Mouse (Mus musculus): ENCODE measurements around the gene Insr. TPM values are rescaled to one million over a fixed set of nuclear protein-coding genes. Genes with fewer than 3 reads are reported as not detected.

Gene Insr
- polyA plus RNA-seq, 1 experiment from 2014 or later = 65.5 TPM

- Histone ChIP-seq H3K27me3 (ENCODE audit: control insufficient read depth, insufficient read depth, low read length) (no peaks in the 10 kb centered on the region), H3K4me3 (ENCODE audit: low read length) (no peak overlapping the region), H3K9ac (ENCODE audit: low read length) (no peak overlapping the region), H3K36me3 (ENCODE audit: control insufficient read depth, insufficient read depth) (no peaks in the 10 kb centered on the region), H3K9me3 (replicated peaks; ENCODE audit: control insufficient read depth, low read length) (no peaks in the 10 kb centered on the region), H3K4me2 (ENCODE audit: low read depth, low read length) (no peak overlapping the region), H3K4me1 (ENCODE audit: control insufficient read depth, insufficient read depth, low read length) (peaks cover 42% of the 10 kb centered on the region), H3K27ac (ENCODE audit: low read length) (no peak overlapping the region)
- WGBS = 87% methylated on average over 2 of the region's 2 CpGs
- ATAC-seq (replicated peaks; ENCODE audit: extremely low read depth, insufficient read depth, low FRiP score) = no peak
Observed at GRCm38 (mm10) chr8:3232601-3233000, 46.8 kb downstream of the Insr start.

- Histone ChIP-seq H3K36me3 (ENCODE audit: control insufficient read depth, insufficient read depth) (no peaks in the 10 kb centered on the region), H3K27me3 (ENCODE audit: control insufficient read depth, insufficient read depth, low read length) (no peaks in the 10 kb centered on the region), H3K9ac (ENCODE audit: low read length) (no peak overlapping the region), H3K4me1 (ENCODE audit: control insufficient read depth, insufficient read depth, low read length) (peaks cover 34% of the 10 kb centered on the region), H3K4me2 (ENCODE audit: low read depth, low read length) (peak overlapping the region; percentile 51), H3K9me3 (replicated peaks; ENCODE audit: control insufficient read depth, low read length) (no peaks in the 10 kb centered on the region), H3K4me3 (ENCODE audit: low read length) (peak overlapping the region; percentile 11; the same call in 1 of the 2 replicates), H3K27ac (ENCODE audit: low read length) (peak overlapping the region; percentile 90)
- WGBS = 31% methylated on average over 10 of the region's 10 CpGs
- ATAC-seq (replicated peaks; ENCODE audit: extremely low read depth, insufficient read depth, low FRiP score) = peak; percentile 75
Observed at GRCm38 (mm10) chr8:3230118-3231060, 49.0 kb downstream of the Insr start.

- 61% methylated on average over 5 of the region's 5 CpGs for WGBS
- H3K27ac ChIP-seq (ENCODE audit: low read length) = no peak overlapping the region
- ATAC-seq (replicated peaks; ENCODE audit: extremely low read depth, insufficient read depth, low FRiP score) = no peak
Observed at GRCm38 (mm10) chr8:3227423-3227822, 52.0 kb downstream of the Insr start.

GRCm38 (mm10) chr8:3225731-3226130, 53.7 kb downstream of the Insr start:
- H3K4me1 ChIP-seq (ENCODE audit: control insufficient read depth, insufficient read depth, low read length) = peaks cover 47% of the 10 kb centered on the region

More at GRCm38 (mm10) chr8:3227423-3227822, 52.0 kb downstream of the Insr start:
- no peaks in the 10 kb centered on the region for H3K27me3 ChIP-seq (ENCODE audit: control insufficient read depth, insufficient read depth, low read length)
- H3K9me3 ChIP-seq (replicated peaks; ENCODE audit: control insufficient read depth, low read length) = no peaks in the 10 kb centered on the region
- H3K4me1 ChIP-seq (ENCODE audit: control insufficient read depth, insufficient read depth, low read length) = peaks cover 48% of the 10 kb centered on the region
- H3K36me3 ChIP-seq (ENCODE audit: control insufficient read depth, insufficient read depth) = no peaks in the 10 kb centered on the region
- no peak overlapping the region for H3K9ac ChIP-seq (ENCODE audit: low read length)
- H3K4me2 ChIP-seq (ENCODE audit: low read depth, low read length) = no peak overlapping the region
- H3K4me3 ChIP-seq (ENCODE audit: low read length) = no peak overlapping the region

GRCm38 (mm10) chr8:3225184-3225583, 54.2 kb downstream of the Insr start:
- ATAC-seq (replicated peaks; ENCODE audit: extremely low read depth, insufficient read depth, low FRiP score) = no peak
- Histone ChIP-seq H3K9me3 (replicated peaks; ENCODE audit: control insufficient read depth, low read length) (no peaks in the 10 kb centered on the region), H3K36me3 (ENCODE audit: control insufficient read depth, insufficient read depth) (no peaks in the 10 kb centered on the region), H3K4me1 (ENCODE audit: control insufficient read depth, insufficient read depth, low read length) (peaks cover 45% of the 10 kb centered on the region), H3K27ac (ENCODE audit: low read length) (peak overlapping the region; percentile 33; the same call in 1 of the 2 replicates), H3K9ac (ENCODE audit: low read length) (no peak overlapping the region), H3K4me2 (ENCODE audit: low read depth, low read length) (no peak overlapping the region), H3K4me3 (ENCODE audit: low read length) (no peak overlapping the region), H3K27me3 (ENCODE audit: control insufficient read depth, insufficient read depth, low read length) (no peaks in the 10 kb centered on the region)
- 73% methylated on average over 8 of the region's 8 CpGs for WGBS

More at GRCm38 (mm10) chr8:3225731-3226130, 53.7 kb downstream of the Insr start:
- Histone ChIP-seq H3K4me2 (ENCODE audit: low read depth, low read length) (no peak overlapping the region), H3K9me3 (replicated peaks; ENCODE audit: control insufficient read depth, low read length) (no peaks in the 10 kb centered on the region), H3K9ac (ENCODE audit: low read length) (no peak overlapping the region), H3K27me3 (ENCODE audit: control insufficient read depth, insufficient read depth, low read length) (no peaks in the 10 kb centered on the region), H3K4me3 (ENCODE audit: low read length) (no peak overlapping the region), H3K36me3 (ENCODE audit: control insufficient read depth, insufficient read depth) (no peaks in the 10 kb centered on the region), H3K27ac (ENCODE audit: low read length) (no peak overlapping the region; the same call in 1 of the 2 replicates)
- no peak for ATAC-seq (replicated peaks; ENCODE audit: extremely low read depth, insufficient read depth, low FRiP score)
- 63% methylated on average over 1 of the region's 1 CpGs for WGBS

- Histone ChIP-seq H3K4me1 (ENCODE audit: control insufficient read depth, insufficient read depth, low read length) (peaks cover 46% of the 10 kb centered on the region), H3K9me3 (replicated peaks; ENCODE audit: control insufficient read depth, low read length) (no peaks in the 10 kb centered on the region), H3K27me3 (ENCODE audit: control insufficient read depth, insufficient read depth, low read length) (no peaks in the 10 kb centered on the region), H3K27ac (ENCODE audit: low read length) (peak overlapping the region; percentile 46; the same call in 1 of the 2 replicates), H3K36me3 (ENCODE audit: control insufficient read depth, insufficient read depth) (no peaks in the 10 kb centered on the region), H3K4me2 (ENCODE audit: low read depth, low read length) (no peak overlapping the region), H3K9ac (ENCODE audit: low read length) (no peak overlapping the region), H3K4me3 (ENCODE audit: low read length) (no peak overlapping the region)
- ATAC-seq (replicated peaks; ENCODE audit: extremely low read depth, insufficient read depth, low FRiP score) = no peak
Observed at GRCm38 (mm10) chr8:3222636-3222965, 56.8 kb downstream of the Insr start.

- peak overlapping the region; percentile 78 for H3K9ac ChIP-seq (ENCODE audit: low read length)
- WGBS = 51% methylated on average over 6 of the region's 6 CpGs
- peak overlapping the region; percentile 69 for H3K4me2 ChIP-seq (ENCODE audit: low read depth, low read length)
- H3K27me3 ChIP-seq (ENCODE audit: control insufficient read depth, insufficient read depth, low read length) = no peaks in the 10 kb centered on the region
- H3K4me3 ChIP-seq (ENCODE audit: low read length) = peak overlapping the region; percentile 61
- H3K36me3 ChIP-seq (ENCODE audit: control insufficient read depth, insufficient read depth) = no peaks in the 10 kb centered on the region
- ATAC-seq (replicated peaks; ENCODE audit: extremely low read depth, insufficient read depth, low FRiP score) = no peak
- no peaks in the 10 kb centered on the region for H3K9me3 ChIP-seq (replicated peaks; ENCODE audit: control insufficient read depth, low read length)
- peak overlapping the region; percentile 92 for H3K27ac ChIP-seq (ENCODE audit: low read length)
- H3K4me1 ChIP-seq (ENCODE audit: control insufficient read depth, insufficient read depth, low read length) = peaks cover 43% of the 10 kb centered on the region
Observed at GRCm38 (mm10) chr8:3221960-3222635, 57.3 kb downstream of the Insr start.

- Histone ChIP-seq H3K27ac (ENCODE audit: low read length) (peak overlapping the region; percentile 92), H3K9ac (ENCODE audit: low read length) (peak overlapping the region; percentile 78), H3K9me3 (replicated peaks; ENCODE audit: control insufficient read depth, low read length) (no peaks in the 10 kb centered on the region), H3K4me2 (ENCODE audit: low read depth, low read length) (peak overlapping the region; percentile 69), H3K4me3 (ENCODE audit: low read length) (peak overlapping the region; percentile 61), H3K36me3 (ENCODE audit: control insufficient read depth, insufficient read depth) (no peaks in the 10 kb centered on the region), H3K27me3 (ENCODE audit: control insufficient read depth, insufficient read depth, low read length) (no peaks in the 10 kb centered on the region), H3K4me1 (ENCODE audit: control insufficient read depth, insufficient read depth, low read length) (peaks cover 48% of the 10 kb centered on the region)
- peak; percentile 97 for ATAC-seq (replicated peaks; ENCODE audit: extremely low read depth, insufficient read depth, low FRiP score)
- 1% methylated on average over 43 of the region's 43 CpGs for WGBS
Observed at GRCm38 (mm10) chr8:3221047-3221959, 58.1 kb downstream of the Insr start.

Data from heart, embryonic 16.5 days (tissue).